Mouse (Mus musculus): ENCODE measurements around the gene Dcaf17.

Dcaf17 gene

GRCm38 (mm10) chr2:71127779-71128534 lies 72.8 kb downstream of the Dcaf17 start:
- no peak for TF ChIP-seq GATA4 (IDR thresholded peaks at IDR 0.05; ENCODE audit: insufficient replicate concordance, low read length)

- TF ChIP-seq GATA4 (IDR thresholded peaks at IDR 0.05; ENCODE audit: insufficient replicate concordance, low read length) = no peak
These were observed 75.2 kb downstream of the Dcaf17 start for GRCm38 (mm10) chr2:71130366-71130765.

GRCm38 (mm10) chr2:71131866-71132496 lies 76.9 kb downstream of the Dcaf17 start:
- TF ChIP-seq GATA4 (IDR thresholded peaks at IDR 0.05; ENCODE audit: insufficient replicate concordance, low read length) = no peak

- no peak for TF ChIP-seq GATA4 (IDR thresholded peaks at IDR 0.05; ENCODE audit: insufficient replicate concordance, low read length)
These were observed 78.9 kb downstream of the Dcaf17 start for GRCm38 (mm10) chr2:71134041-71134505.

GRCm38 (mm10) chr2:71134836-71135235 lies 79.7 kb downstream of the Dcaf17 start:
- no peak for TF ChIP-seq GATA4 (IDR thresholded peaks at IDR 0.05; ENCODE audit: insufficient replicate concordance, low read length)

- no peak for TF ChIP-seq GATA4 (IDR thresholded peaks at IDR 0.05; ENCODE audit: insufficient replicate concordance, low read length)
These were observed 85.5 kb downstream of the Dcaf17 start for GRCm38 (mm10) chr2:71140622-71141021.

- TF ChIP-seq GATA4 (IDR thresholded peaks at IDR 0.05; ENCODE audit: insufficient replicate concordance, low read length) = no peak
These were observed 87.3 kb downstream of the Dcaf17 start for GRCm38 (mm10) chr2:71142410-71142809.

- no peak for TF ChIP-seq GATA4 (IDR thresholded peaks at IDR 0.05; ENCODE audit: insufficient replicate concordance, low read length)
These were observed 90.7 kb downstream of the Dcaf17 start for GRCm38 (mm10) chr2:71145853-71146252.

GRCm38 (mm10) chr2:71146266-71146665 lies 91.1 kb downstream of the Dcaf17 start:
- 0 out of 2 replicates have a peak, but pooled peaks have one; percentile 18 for TF ChIP-seq GATA4 (IDR thresholded peaks at IDR 0.05; ENCODE audit: insufficient replicate concordance, low read length)

- TF ChIP-seq GATA4 (IDR thresholded peaks at IDR 0.05; ENCODE audit: insufficient replicate concordance, low read length) = no peak
These were observed 92.7 kb downstream of the Dcaf17 start for GRCm38 (mm10) chr2:71147816-71148215.

Measured in liver, adult (tissue).